Mouse (Mus musculus) testis, postnatal 10 days (tissue): ENCODE results near the gene Gm20388.
"Not testable (repeated sequence)": the region's sequence is repeated elsewhere in the genome, so short reads cannot be mapped to it uniquely, and the experiment has no call there.

ENCODE experiments used
- DNase-seq: peaks from one replicate; pipeline ENCODE4 v3.0.0; 2021; ENCODE audit warnings: low spot score

Gm20388 gene

DNA sequence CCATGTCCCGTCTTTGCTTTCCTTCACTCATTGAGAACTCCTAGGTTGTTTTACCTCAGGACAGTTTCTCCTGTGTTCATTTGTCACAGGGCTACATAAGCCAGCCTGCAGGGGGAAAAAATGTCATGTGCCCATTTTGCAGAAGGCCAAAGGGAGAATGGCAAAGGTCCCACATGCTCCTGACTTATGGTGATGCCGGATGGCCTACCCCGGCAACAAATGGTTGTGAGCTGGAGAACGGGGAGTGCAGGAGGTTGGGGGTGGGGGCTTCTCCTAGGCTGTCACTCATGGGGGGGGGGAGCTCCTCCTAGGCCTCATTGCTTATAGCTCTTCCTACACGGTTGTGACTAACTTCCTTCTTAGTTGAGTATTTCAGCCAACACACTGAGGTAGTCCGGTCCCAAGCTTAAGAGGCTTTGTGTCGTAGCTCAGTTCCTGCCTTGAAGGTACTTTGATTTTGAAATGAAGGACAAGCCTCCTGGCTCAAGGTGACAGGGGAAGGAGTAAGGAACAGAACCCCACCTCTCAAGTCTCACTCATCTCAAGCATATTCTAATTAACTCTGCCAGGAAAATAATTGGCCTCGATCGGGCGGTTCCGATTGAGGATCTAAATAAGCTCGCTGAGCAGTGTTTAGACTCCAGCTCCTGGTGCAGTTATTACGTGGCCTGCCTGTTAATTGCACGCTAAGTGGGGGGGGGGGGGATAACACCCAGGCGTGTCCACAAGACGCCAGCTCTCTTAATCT, 4233.4 kb downstream of the Gm20388 start:
- DNase-seq, result peak; percentile 33

DNA sequence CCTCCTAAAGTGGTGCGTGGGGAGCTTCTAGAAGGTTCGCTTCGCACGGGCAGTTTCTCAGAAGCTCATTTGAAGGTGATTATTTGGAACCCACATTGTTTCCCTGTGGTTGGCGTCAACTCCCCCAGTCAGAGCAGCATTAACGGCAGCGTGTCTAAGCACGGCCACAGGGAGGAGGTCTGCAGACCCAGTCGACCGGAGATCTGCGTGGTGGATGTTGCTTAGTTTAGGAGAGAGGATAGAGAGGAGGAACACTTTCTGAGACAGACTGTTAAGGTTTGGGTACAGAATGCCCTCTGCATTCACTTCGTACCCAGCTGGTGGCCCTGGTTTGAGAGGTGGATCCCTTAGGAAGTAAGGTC, 4234.0 kb downstream of the Gm20388 start:
- peak; percentile 37 for DNase-seq

- DNase-seq, result peak; percentile 26
Measured at GRCm38 (mm10) chr8:124146286-124146685, 4235.6 kb downstream of the Gm20388 start.

GRCm38 (mm10) chr8:124150009-124150408, 4239.4 kb downstream of the Gm20388 start:
- DNase-seq, result no peak

- DNase-seq, result no peak
Measured at GRCm38 (mm10) chr8:124150536-124150935, 4239.9 kb downstream of the Gm20388 start.

DNA sequence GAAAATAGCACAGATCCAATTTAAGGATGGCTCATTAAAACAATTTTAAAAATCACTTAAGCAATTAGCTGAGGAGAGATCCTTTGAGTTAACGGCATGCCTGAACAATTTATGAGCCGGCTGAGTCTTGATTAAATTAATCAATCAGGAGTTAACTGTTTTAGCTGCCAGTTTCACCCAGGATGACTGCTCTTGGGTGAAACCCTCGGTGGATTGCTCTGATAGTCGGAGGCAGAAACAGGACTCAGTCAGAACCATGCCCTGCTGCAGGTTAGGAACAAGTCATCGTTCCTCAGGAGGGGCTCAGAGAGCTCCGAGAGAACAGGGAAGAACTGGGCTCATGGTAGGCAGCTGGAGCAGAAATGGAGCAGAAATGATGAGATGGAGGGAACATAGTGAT, 4241.2 kb downstream of the Gm20388 start:
- no peak for DNase-seq

DNA sequence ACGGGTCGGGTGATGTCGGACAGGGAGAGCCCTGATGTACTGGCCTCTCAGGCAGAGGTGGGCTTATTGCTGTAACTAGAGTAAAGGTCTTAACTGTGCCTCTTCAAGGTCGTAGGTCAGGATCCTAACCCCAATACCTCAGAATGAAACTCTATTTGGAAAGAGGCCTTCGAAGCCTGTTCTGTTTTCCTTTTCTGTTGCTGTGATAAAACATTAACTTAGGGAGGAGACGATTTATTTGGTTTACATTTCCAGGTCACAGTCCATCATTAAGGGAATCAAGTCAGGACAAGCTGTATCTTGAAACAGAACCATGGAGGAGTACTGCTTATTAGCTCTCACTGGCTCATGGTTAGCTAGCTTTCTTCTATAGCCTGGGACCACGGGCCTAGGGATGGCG, 4242.1 kb downstream of the Gm20388 start:
- no peak for DNase-seq

GRCm38 (mm10) chr8:124156324-124156723, 4245.7 kb downstream of the Gm20388 start:
- DNase-seq, result no peak

- no peak for DNase-seq
Measured at GRCm38 (mm10) chr8:124161683-124162082, 4251.0 kb downstream of the Gm20388 start.

DNA sequence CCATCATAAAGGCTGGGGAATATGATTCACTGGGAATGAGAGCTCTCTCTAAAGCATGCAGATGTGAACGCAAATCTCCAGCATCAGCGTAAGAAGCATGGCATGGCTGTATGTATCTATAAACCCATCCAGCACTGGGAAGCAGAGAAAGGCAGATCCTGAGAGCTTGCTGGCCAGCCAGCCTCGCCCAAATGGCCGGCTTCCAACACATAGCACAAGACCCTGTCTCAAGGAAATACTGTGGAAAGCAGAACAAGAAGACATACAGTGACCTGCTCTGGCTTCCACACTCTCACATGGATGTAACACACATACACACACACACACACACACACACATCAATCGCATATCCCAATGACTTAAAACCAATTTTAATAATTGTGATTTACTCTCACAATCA, 4252.6 kb downstream of the Gm20388 start:
- DNase-seq, result no peak

DNA sequence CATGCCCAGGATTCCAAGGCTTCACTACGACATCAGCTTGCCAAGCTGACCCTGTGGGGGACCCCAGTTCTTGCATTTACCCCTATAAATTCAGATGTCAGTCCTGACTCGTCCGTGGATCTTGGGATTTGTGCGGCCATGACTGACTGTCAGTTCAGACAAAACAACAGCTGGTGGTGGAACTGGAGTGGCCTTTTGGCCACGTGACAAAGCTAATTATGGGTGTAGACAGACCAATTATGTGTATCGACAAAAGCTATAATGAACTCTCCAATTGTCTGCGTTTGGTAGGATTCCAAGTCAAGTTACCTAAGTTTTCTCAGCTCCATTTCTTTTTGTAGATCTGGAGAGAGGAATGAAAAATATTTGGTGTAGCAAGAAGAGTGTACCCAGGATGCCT, 4259.1 kb downstream of the Gm20388 start:
- DNase-seq, result no peak

DNA sequence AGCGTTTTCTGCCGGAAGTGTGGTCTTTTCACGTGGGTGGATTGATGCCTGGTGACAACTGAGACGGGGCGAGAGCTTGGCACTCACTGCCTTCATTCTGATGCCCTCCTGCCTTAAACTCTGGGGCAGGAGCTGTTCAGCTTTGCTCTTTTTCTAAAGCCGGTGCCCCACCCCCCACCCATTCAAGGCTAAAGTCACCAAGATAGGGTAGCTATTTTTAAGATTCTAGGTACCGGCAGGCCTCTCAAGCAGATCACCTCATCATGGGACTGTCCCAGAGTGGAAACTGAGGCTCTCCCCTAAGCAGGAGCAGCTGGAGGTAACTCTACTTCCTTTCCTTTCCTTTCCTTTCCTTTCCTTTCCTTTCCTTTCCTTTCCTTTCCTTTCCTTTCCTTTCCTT, 4260.0 kb downstream of the Gm20388 start:
- DNase-seq, result no peak

GRCm38 (mm10) chr8:124171557-124172528, 4261.2 kb downstream of the Gm20388 start:
- DNase-seq, result no peak

GRCm38 (mm10) chr8:124173688-124174087, 4263.0 kb downstream of the Gm20388 start:
- DNase-seq, result no peak

GRCm38 (mm10) chr8:124176133-124176532, 4265.5 kb downstream of the Gm20388 start:
- DNase-seq, result no peak

- not testable (repeated sequence) for DNase-seq
Measured at GRCm38 (mm10) chr8:124177092-124177491, 4266.5 kb downstream of the Gm20388 start.

DNA sequence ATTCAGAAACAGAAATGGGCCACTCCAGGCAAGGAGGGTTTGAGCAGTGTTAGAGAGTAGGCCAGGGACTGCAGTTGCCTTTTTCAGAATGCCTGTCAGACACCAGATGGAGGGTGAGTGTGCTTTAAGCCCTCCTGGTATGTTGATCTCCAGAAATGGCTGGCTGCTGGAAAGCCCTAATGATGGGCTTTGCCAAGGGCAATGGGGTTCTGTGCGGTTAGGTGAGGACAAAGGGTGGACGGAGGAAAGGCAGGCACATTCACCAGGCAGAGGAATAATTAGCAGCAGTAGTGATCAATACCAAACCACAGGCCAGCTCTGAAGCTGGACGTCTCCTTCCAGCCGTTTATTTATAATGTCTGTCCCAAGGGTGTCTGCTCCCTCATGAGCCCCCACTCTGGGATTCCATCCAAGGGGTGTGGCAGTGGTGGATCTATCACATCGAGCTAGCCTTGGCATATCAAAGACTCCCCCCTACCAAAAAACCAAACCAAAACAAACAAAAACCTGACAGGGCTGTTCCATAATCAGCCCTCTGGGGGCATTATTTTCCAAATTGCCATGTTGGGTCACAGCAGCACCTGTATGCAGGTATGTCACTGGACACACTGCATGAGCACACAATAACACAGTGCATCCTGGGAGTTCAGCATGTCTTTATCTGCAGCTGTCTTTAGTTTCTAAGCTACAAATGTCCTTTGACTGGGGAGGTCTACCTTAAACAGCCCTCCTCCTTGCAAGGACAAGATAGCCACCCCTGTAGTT, 4270.2 kb downstream of the Gm20388 start:
- DNase-seq, result no peak

- DNase-seq, result no peak
Measured at GRCm38 (mm10) chr8:124181751-124182150, 4271.1 kb downstream of the Gm20388 start.

GRCm38 (mm10) chr8:124182224-124182623, 4271.6 kb downstream of the Gm20388 start:
- DNase-seq, result no peak

DNA sequence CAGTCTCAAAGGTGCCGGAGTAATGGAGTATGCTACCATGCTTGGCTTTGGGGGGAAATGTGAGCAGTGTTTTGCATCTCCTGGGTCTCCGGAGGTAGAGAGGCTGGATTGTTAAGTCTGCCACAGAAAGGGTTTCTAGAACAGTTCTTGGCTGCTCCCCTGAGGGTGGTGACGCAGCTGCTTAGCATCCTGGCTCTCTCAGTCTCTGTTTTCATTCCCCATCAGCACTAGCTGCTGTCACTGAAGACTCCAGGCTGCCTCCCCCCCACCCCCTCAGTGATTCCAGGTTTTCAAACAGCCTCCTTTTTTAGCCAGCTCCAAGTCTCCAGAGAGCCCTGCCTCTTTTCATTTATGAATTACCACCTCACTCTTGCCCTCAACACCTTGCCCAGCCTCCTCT, 4273.4 kb downstream of the Gm20388 start:
- DNase-seq, result no peak

DNA sequence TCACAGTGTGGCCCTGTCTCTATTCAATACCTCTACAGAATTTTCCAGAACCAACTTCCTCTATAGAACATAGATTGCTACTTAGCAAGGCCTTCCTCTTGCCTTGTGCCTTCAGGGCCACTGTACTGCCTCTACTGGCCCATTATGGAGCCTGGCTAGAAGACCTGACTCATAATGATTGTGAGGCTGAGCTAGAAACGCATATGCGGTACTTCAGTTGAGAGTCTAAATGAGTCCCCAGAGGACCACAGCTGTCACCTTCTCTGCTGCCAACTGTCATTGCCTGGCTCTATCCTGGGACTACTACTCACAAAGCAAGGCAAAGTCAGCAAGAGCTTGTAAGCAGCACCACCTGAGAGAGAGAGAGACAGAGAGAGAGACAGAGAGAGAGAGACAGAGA, 4273.9 kb downstream of the Gm20388 start:
- no peak for DNase-seq

GRCm38 (mm10) chr8:124185081-124185480, 4274.4 kb downstream of the Gm20388 start:
- DNase-seq, result no peak
